Mouse (Mus musculus) olfactory bulb, adult 2 months (tissue): ENCODE measurements around the gene Map4.

Experiments used
- CTCF ChIP-seq: fragments of 200-500 bp; IDR thresholded peaks from 2 replicates; pipeline ENCODE4 v1.5.1; 2012; ENCODE audit warnings: low read depth, mild to moderate bottlenecking, low read length, moderate library complexity; ENCODE audit not compliant: insufficient read depth
- POLR2A ChIP-seq: fragments of 200-500 bp; IDR thresholded peaks from 2 replicates; pipeline ENCODE4 v1.6.1; 2012; ENCODE audit warnings: mild to moderate bottlenecking, low read depth, low read length, moderate library complexity; ENCODE audit not compliant: insufficient read depth

DNA sequence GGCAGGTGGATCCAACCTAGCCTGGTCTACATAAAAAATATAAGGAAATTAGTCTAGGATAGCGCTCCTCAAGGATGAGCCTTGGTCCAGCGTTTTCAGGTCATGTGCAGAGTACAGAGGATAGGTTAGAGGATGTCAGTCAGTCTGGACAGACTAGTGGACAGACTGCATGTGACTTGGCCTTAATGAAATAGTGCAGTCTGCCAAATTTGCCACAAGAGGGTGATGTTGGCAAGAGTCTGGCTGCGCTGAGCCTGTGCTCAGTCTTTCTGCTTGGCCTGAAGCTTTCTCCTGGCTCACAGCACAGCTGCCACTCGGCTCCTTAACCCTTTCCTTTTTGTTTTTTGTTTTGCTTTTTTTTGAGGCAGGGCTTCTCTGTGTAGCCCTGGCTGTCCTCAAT lies 54.2 kb downstream of the Map4 start:
- TF ChIP-seq POLR2A: no peak
- peak; percentile 75 for TF ChIP-seq CTCF
